Mouse (Mus musculus) megakaryocyte, embryonic 14.5 days (primary cell): ENCODE results near the gene Prg2.

Experiments
- FLI1 ChIP-seq: IDR thresholded peaks from 2 replicates; pipeline ENCODE4 v1.6.1; 2012; ENCODE audit warnings: low read length, inconsistent platforms, mixed read lengths
- GATA1 ChIP-seq: IDR thresholded peaks from 3 replicates; pipeline ENCODE4 v1.6.1; 2012; ENCODE audit warnings: mixed read lengths, low read length, inconsistent platforms, borderline replicate concordance

- TF ChIP-seq GATA1, result no peak
- TF ChIP-seq FLI1, result no peak
Measured at GRCm38 (mm10) chr2:84938249-84938946, 41.9 kb upstream of the Prg2 start.
